ENCODE assay signal across 12 mouse cellular contexts in genomic region chr10:95297024-95297423, GRCm38 (mm10). TPM values are rescaled to one million over a fixed set of nuclear protein-coding genes. Genes with fewer than 3 reads are reported as not detected.
DNase-seq lines count a peak whose midpoint lies in the region; ATAC-seq and TF ChIP-seq lines count a peak whose summit lies in the region.
"Had no signal": no experiment of that assay in that cellular context is flagged by ENCODE, and none has a peak within 500 bp of the region (broad histone marks: within the 10 kb centered on the region; RNA-seq: fewer than 3 reads in every experiment).

No protein-coding gene starts in this region.

- no peaks in the 10 kb centered on the region for H3K9me3 ChIP-seq in liver, embryonic 16.5 days (replicated peaks; ENCODE audit: control insufficient read depth, low read length)
- H3K9me3 ChIP-seq: embryonic facial prominence, embryonic 12.5 days; limb, embryonic 15.5 days had no signal

- H3K4me3 ChIP-seq in layer of hippocampus, adult 2 months = no peak overlapping the region
- H3K4me3 ChIP-seq in liver, embryonic 16.5 days (ENCODE audit: low read depth, low read length) = no peak overlapping the region
- H3K4me3 ChIP-seq: embryonic facial prominence, embryonic 12.5 days; limb, embryonic 15.5 days had no signal

- TF ChIP-seq CTCF in layer of hippocampus, adult 2 months (conservative IDR thresholded peaks at IDR 0.05) = no peak

- H3K27ac ChIP-seq in layer of hippocampus, adult 2 months = 0 out of 2 replicates have a peak overlapping the region, but pooled peaks have one; percentile 15
- peak overlapping the region; percentile 20; the same call in 1 of the 2 replicates for H3K27ac ChIP-seq in liver, embryonic 16.5 days (ENCODE audit: low read length)
- H3K27ac ChIP-seq: embryonic facial prominence, embryonic 12.5 days; limb, embryonic 15.5 days had no signal

- no peak for ATAC-seq in liver, embryonic 16.5 days (ENCODE audit: low read depth)
- ATAC-seq in erythroblast, adult 5-6 weeks (replicated peaks; ENCODE audit: low FRiP score, poor library complexity, severe bottlenecking) = no peak
- ATAC-seq: midbrain, embryonic 16.5 days had no signal

- WGBS in liver, embryonic 16.5 days (ENCODE audit: insufficient replicate concordance) = 58% methylated on average over 11 of the region's 11 CpGs

- DNase-seq in adrenal gland, adult 2 months = peak; percentile 26
- no peak for DNase-seq in adrenal gland, postnatal 10 days
- no peak for DNase-seq in layer of hippocampus, adult 2 months (ENCODE audit: low spot score in 2 of 2)
- DNase-seq in layer of hippocampus, adult 18-20 months (ENCODE audit: low spot score in 2 of 2) = no peak
- DNase-seq in heart, adult 9 months (ENCODE audit: low spot score in 2 of 2) = peak; percentile 55 to 69
- DNase-seq in spleen, postnatal 14 days (ENCODE audit: low spot score in 2 of 2) = no peak
- DNase-seq: cerebellum, adult 18-20 months had no signal

- H3K4me1 ChIP-seq in liver, embryonic 16.5 days (ENCODE audit: control insufficient read depth, low read depth, low read length) = peaks cover 18% of the 10 kb centered on the region

- no peak overlapping the region for H3K9ac ChIP-seq in liver, embryonic 16.5 days (ENCODE audit: low read depth, low read length)
- H3K9ac ChIP-seq: embryonic facial prominence, embryonic 12.5 days; limb, embryonic 15.5 days had no signal

- H3K4me2 ChIP-seq in liver, embryonic 16.5 days (ENCODE audit: low read depth, low read length) = no peak overlapping the region
- H3K4me2 ChIP-seq: embryonic facial prominence, embryonic 12.5 days; limb, embryonic 15.5 days had no signal

- H3K27me3 ChIP-seq in liver, embryonic 16.5 days (ENCODE audit: control insufficient read depth, insufficient read depth, low read depth, low read length) = no peaks in the 10 kb centered on the region
- H3K27me3 ChIP-seq: embryonic facial prominence, embryonic 12.5 days; limb, embryonic 15.5 days had no signal

- H3K36me3 ChIP-seq in liver, embryonic 16.5 days (ENCODE audit: control insufficient read depth, insufficient read depth) = no peaks in the 10 kb centered on the region
- H3K36me3 ChIP-seq: embryonic facial prominence, embryonic 12.5 days; limb, embryonic 15.5 days had no signal

RNA-seq across cellular contexts. Expression of gene Cradd, which starts 26.9 kb away (rescaled TPM):
- 10 to 100 TPM; 12.7 to 13.1 TPM for total RNA-seq in adrenal gland, adult 2 months (2021)
- 31.1 and 32.5 TPM in 2 replicates for polyA plus RNA-seq in adrenal gland, adult 2 months (2012; rRNA removed)
- total RNA-seq in adrenal gland, postnatal 10 days (2021) = 10 to 100 TPM in 1 of 2 experiments, 1 to 10 TPM in 1; 8.2 to 13.4 TPM
- total RNA-seq in layer of hippocampus, adult 2 months (2021) = 1 to 10 TPM; 5.6 to 7.2 TPM
- total RNA-seq in layer of hippocampus, adult 18-20 months (2021) = 1 to 10 TPM; 5.7 to 6.7 TPM
- polyA plus RNA-seq in liver, embryonic 16.5 days (2015; fragmentation: Nextera tagmentation; extraction: Ambion mirVana) = 4.2 and 4.4 TPM in 2 replicates
- total RNA-seq in erythroblast, adult 5-6 weeks (2015; ENCODE audit: low replicate concordance) = 5.6 and 7.1 TPM in 2 replicates
- total RNA-seq in erythroblast, adult 5-6 weeks (2017; ENCODE audit: low replicate concordance) = 0.09 and 3.8 TPM in 2 replicates

Comparison
In these comparisons a context has a peak if more than half of its experiments do, and no peak if none do; other contexts are left out.
1. DNase-seq: peak in adrenal gland, adult 2 months (single experiment) and heart, adult 9 months (2 of 2); none in adrenal gland, postnatal 10 days (single experiment), layer of hippocampus, adult 2 months (0 of 2), layer of hippocampus, adult 18-20 months (0 of 2) and spleen, postnatal 14 days (0 of 2).